Mouse (Mus musculus) CH12.LX (cell line): Measurements from ENCODE around the gene St14.

Experiments used
- POLR2A ChIP-seq: IDR thresholded peaks from 2 replicates; pipeline ENCODE4 v1.6.1; 2011; ENCODE audit warnings: low read depth, mild to moderate bottlenecking, improper control_type of control experiment, low read length
- RAD21 ChIP-seq: IDR thresholded peaks from 2 replicates; pipeline ENCODE4 v1.6.1; 2011; ENCODE audit warnings: low read depth, mild to moderate bottlenecking, low read length, improper control_type of control experiment, moderate library complexity
- USF2 ChIP-seq: conservative IDR thresholded peaks from 2 replicates; pipeline ENCODE4 v1.6.1; 2011; ENCODE audit warnings: low read depth, low read length, improper control_type of control experiment

GRCm38 (mm10) chr9:31127876-31128465 lies 3.7 kb downstream of the St14 start:
- TF ChIP-seq USF2 = no peak
- TF ChIP-seq POLR2A = no peak
- no peak for TF ChIP-seq RAD21
